Mouse (Mus musculus) kidney, postnatal 0 days (tissue): ENCODE data around the gene Prdm10. TPM values are rescaled to one million over a fixed set of nuclear protein-coding genes. Genes with fewer than 3 reads are reported as not detected.
A peak's percentile ranks its signal among the peaks of the same experiment; 100 is the strongest.

Source experiments
- ATAC-seq: fragments of 200-750 bp; cut with Nextera tagmentation; replicated peaks from 2 replicates; pipeline ENCODE4 v1.8.0; 2017; ENCODE audit warnings: low read depth, moderate number of reproducible peaks, moderate TSS enrichment, moderate library complexity; ENCODE audit not compliant: low FRiP score
- DNase-seq: peaks from one replicate; pipeline ENCODE4 v3.0.0-alpha.2; 2016; ENCODE audit warnings: low spot score
- H3K27ac ChIP-seq: fragments of 300-500 bp; sonication (generic); 2 replicates; pipeline ENCODE4 v1.5.1; 2014; ENCODE audit warnings: mild to moderate bottlenecking
- H3K27me3 ChIP-seq: fragments of 300-500 bp; sonication (generic); 2 replicates; pipeline ENCODE4 v1.6.1; 2014; ENCODE audit warnings: low read length, mixed read lengths; ENCODE audit not compliant: insufficient read depth
- H3K36me3 ChIP-seq: fragments of 300-500 bp; sonication (generic); 2 replicates; pipeline ENCODE4 v1.6.1; 2014; ENCODE audit warnings: low read length, mixed read lengths; ENCODE audit not compliant: insufficient read depth
- H3K4me1 ChIP-seq: fragments of 300-500 bp; sonication (generic); replicated peaks from 2 replicates; pipeline ENCODE4 v1.6.1; 2014; ENCODE audit warnings: antibody characterized with exemption, low read length, mixed read lengths; ENCODE audit not compliant: insufficient read depth
- H3K4me2 ChIP-seq: fragments of 300-500 bp; sonication (generic); 2 replicates; pipeline ENCODE4 v1.6.1; 2014; ENCODE audit warnings: mild to moderate bottlenecking, low read length, moderate library complexity, mixed read lengths
- H3K4me3 ChIP-seq: fragments of 300-500 bp; sonication (generic); replicated peaks from 2 replicates; pipeline ENCODE4 v1.5.1; 2014; ENCODE audit warnings: low read depth, low read length
- H3K9ac ChIP-seq: fragments of 300-500 bp; sonication (generic); 2 replicates; pipeline ENCODE4 v1.6.1; 2014; ENCODE audit warnings: low read depth, low read length
- H3K9me3 ChIP-seq: fragments of 300-500 bp; sonication (generic); replicated peaks from 2 replicates; pipeline ENCODE4 v1.6.1; 2016; ENCODE audit warnings: low read length, inconsistent platforms, mixed read lengths
- CTCF ChIP-seq: IDR thresholded peaks from 2 replicates; pipeline ENCODE4 v1.5.1; 2016; ENCODE audit warnings: antibody characterized with exemption, low read depth, mild to moderate bottlenecking, moderate library complexity
- WGBS: fragments of 180-500 bp; shearing (Covaris S2); extraction: QIAGEN DNeasy Blood & Tissue Kit; methylation state at CpG from one replicate; pipeline ENCODE4 v1.1.7; 2014; 5-methylcytosine and 5-hydroxymethylcytosine counted together
- polyA plus RNA-seq: library from polyadenylated mRNA; unstranded; fragments of >200 nt; fragmentation: Nextera tagmentation; extraction: Ambion mirVana; gene quantifications from 2 replicates; pipeline ENCODE4 v1.2.1, GENCODE M21; 2015

The Prdm10 gene
- polyA plus RNA-seq, 1 experiment from 2014 or later: 1.9 TPM

DNA sequence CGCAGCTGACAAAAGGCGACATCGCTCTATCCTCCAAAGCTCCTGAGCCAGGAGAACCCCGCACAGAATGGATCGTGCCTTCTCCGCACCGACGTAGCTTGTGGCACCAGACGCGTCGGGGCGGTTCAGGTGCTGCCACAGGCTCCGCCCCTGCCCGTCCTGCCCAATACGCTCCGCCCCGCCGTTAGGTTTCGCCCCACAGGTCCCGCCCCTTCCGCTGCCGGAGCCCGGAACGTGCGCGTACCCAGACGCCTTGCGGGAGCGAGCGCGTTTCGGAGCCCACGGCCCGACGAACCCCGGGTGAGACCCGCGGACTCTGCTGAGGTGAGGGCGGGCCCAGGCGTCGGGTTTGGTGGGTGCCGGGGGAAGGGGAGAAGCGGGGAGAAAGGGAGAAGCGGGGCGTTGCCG lies 105.6 kb downstream of the Prdm10 start, which contains the start of gene Nfrkb:
Gene Nfrkb (plus strand): TSS at position 246 of the 408 bp plus-strand sequence.
- peak within 1 kb of the TSS; percentile 83 for H3K4me2 ChIP-seq
- H3K9me3 ChIP-seq: no peaks in the 10 kb centered on the region
- TF ChIP-seq CTCF: no peak
- peak; percentile 98 for DNase-seq
- under 1% methylated on average over 44 of the region's 46 CpGs for WGBS
- H3K4me1 ChIP-seq: peaks cover 8% of the 10 kb centered on the region; the same call in 1 of the 2 replicates
- peak within 1 kb of the TSS; percentile 96 for H3K4me3 ChIP-seq
- H3K36me3 ChIP-seq: 0 out of 2 replicates have a peak, but pooled peaks cover 1% of the 10 kb centered on the region
- ATAC-seq: peak; percentile 94
- H3K27ac ChIP-seq: peak within 1 kb of the TSS; percentile 68
- H3K27me3 ChIP-seq: no peaks in the 10 kb centered on the region
- H3K9ac ChIP-seq: peak within 1 kb of the TSS; percentile 93

DNA sequence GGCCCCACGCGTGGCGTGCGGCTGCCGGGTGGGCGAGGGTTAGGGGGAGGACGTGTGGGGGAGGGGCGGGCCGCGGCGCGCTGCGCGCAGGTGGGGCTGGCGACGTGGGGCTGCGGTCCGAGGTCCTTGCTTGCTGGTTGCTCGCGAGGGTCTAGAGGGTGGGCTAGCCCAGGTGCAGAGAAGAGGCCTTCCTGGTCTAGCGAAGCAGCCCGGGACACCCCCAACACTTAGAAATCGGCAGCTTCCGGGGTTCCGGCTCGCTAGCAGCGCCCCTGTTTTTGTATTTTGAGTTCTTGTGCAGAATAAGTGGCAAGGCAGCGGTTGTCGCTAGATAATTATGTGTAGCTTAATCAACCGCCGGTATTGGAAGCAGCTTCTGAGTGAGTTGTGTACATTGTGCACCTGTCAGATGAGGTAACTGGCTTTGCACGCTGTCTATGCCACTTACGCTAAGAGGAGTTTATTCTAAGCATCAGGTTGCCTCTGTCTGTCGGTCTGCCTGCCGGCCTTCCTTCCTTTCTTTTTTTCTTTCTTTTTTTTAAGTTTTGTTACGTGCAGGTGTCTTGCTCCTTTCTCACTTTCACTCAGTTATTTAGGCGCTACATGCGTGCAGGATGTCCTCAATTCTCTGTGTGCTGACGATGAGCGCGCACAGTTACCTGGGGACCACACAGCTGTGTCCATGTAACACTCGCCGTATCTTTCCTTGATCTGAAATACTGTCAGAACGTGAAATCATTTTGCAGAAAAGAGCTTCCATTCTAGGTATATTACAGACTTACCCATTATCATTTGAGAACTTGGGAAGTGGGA lies 106.2 kb downstream of the Prdm10 start:
- Histone ChIP-seq H3K27me3 (no peaks in the 10 kb centered on the region), H3K36me3 (0 out of 2 replicates have a peak, but pooled peaks cover 8% of the 10 kb centered on the region), H3K4me2 (peak overlapping the region; percentile 83), H3K27ac (peak overlapping the region; percentile 68), H3K9ac (peak overlapping the region; percentile 93), H3K4me3 (peak overlapping the region; percentile 96), H3K4me1 (peaks cover 8% of the 10 kb centered on the region; the same call in 1 of the 2 replicates), H3K9me3 (no peaks in the 10 kb centered on the region)
- WGBS: 9% methylated on average over 43 of the region's 44 CpGs
- peak; percentile 37 for DNase-seq
- TF ChIP-seq CTCF: no peak
- ATAC-seq: peak; percentile 68

DNA sequence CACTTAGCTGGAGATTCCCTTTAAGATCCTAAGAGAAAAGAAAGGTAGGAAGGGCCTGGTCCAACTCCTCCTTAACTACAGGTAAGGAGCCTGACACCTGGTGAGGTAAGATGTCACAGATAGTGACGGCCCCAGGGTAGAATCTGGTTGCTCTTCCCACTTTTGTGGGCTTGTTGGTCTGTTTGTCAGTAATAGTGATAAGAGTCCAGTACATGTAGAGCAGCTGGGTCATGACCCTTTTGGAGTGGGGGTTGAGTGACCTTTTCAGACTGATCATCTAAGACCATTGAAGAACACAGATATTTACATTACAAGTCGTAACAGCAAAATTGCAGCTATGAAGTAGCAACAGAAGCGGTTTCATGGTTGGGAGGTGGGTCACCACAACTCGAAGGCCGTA lies 106.9 kb downstream of the Prdm10 start:
- H3K9me3 ChIP-seq: no peaks in the 10 kb centered on the region
- no peak overlapping the region for H3K9ac ChIP-seq
- H3K36me3 ChIP-seq: peaks cover 12% of the 10 kb centered on the region; the same call in 1 of the 2 replicates
- H3K27ac ChIP-seq: no peak overlapping the region
- ATAC-seq (no peak), DNase-seq (no peak)
- no peak for TF ChIP-seq CTCF
- 0 out of 2 replicates have a peak overlapping the region, but pooled peaks have one; percentile 96 for H3K4me3 ChIP-seq
- H3K4me2 ChIP-seq: peak overlapping the region; percentile 83
- no peaks in the 10 kb centered on the region for H3K27me3 ChIP-seq
- 81% methylated on average over 5 of the region's 5 CpGs for WGBS
- H3K4me1 ChIP-seq: peaks cover 8% of the 10 kb centered on the region; the same call in 1 of the 2 replicates

DNA sequence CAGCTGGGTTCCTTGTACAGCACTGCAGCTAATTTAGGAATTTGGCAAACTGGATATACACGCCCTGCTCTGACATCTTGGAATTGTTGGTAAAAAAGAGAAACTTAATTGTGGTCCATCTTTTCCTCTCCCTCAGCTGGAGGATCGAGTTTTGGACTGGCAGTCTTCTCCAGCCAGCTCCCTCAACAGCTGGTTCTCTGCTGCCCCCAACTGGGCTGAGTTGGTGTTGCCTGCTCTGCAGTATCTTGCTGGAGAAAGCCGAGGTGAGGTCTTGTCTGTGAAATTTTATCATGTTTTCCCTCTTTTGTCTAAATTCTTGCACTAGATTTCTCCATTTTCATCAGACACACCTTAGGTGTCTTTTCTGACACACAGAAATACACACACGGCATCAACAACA lies 120.1 kb downstream of the Prdm10 start:
- WGBS: 55% methylated on average over 4 of the region's 4 CpGs
- no peak overlapping the region for H3K9ac ChIP-seq
- H3K27me3 ChIP-seq: no peaks in the 10 kb centered on the region
- no peaks in the 10 kb centered on the region for H3K9me3 ChIP-seq
- H3K4me3 ChIP-seq: no peak overlapping the region
- peaks cover 77% of the 10 kb centered on the region for H3K36me3 ChIP-seq
- peak; percentile 73 for DNase-seq
- H3K27ac ChIP-seq: no peak overlapping the region
- H3K4me2 ChIP-seq: no peak overlapping the region
- peak; percentile 83 for TF ChIP-seq CTCF
- H3K4me1 ChIP-seq: no peaks in the 10 kb centered on the region
- ATAC-seq: no peak

DNA sequence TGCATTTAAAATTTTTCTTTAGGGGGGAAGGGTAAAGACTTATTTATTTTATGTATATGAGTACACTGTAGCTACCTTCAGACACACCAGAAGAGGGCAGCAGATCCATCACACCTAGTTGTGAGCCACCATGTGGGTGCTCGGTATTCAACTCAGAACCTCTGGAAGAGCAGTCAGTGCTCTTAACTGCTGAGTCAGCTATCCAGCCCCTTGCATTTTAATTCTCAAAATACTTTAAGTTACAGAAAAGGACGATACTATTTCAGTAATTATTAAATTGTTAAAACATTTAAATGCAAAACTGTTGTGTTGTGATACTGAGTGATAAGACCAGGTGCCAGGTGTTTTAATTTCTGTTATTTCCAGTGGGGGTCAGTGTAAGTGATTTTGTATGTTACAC lies 124.0 kb downstream of the Prdm10 start:
- Histone ChIP-seq H3K27ac (no peak overlapping the region), H3K36me3 (peaks cover 64% of the 10 kb centered on the region), H3K27me3 (no peaks in the 10 kb centered on the region), H3K4me2 (no peak overlapping the region), H3K9ac (no peak overlapping the region), H3K9me3 (no peaks in the 10 kb centered on the region), H3K4me3 (no peak overlapping the region), H3K4me1 (no peaks in the 10 kb centered on the region)
- TF ChIP-seq CTCF: no peak
- DNase-seq (no peak), ATAC-seq (no peak)
- WGBS: 85% methylated on average over 2 of the region's 2 CpGs

DNA sequence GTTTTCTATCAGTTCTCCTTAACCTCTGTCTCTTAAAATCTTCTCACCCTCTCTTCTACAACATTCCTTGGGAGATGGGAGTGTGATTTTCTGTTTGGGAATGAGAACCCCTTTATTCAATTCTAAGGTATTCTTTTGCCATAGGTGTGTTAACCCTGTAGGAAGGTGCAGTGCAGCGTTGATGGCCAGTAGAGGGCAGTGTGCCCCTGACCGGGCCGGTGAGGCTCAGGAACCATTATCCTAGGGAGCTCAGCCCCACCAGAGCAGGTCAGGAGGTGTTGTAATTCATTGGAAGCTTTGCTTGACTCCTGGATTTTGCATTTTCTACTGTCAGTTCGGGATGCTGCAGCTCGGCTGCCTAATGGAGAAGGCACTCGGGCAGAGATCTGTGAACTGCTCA lies 124.9 kb downstream of the Prdm10 start:
- no peak overlapping the region for H3K27ac ChIP-seq
- ATAC-seq (no peak), DNase-seq (peak; percentile 40)
- TF ChIP-seq CTCF: peak; percentile 77
- H3K4me3 ChIP-seq: no peak overlapping the region
- no peak overlapping the region for H3K4me2 ChIP-seq
- WGBS: 58% methylated on average over 6 of the region's 6 CpGs
- H3K9ac ChIP-seq: no peak overlapping the region
- H3K4me1 ChIP-seq: no peaks in the 10 kb centered on the region
- H3K36me3 ChIP-seq: peaks cover 71% of the 10 kb centered on the region
- H3K27me3 ChIP-seq: no peaks in the 10 kb centered on the region
- no peaks in the 10 kb centered on the region for H3K9me3 ChIP-seq
